Mouse (Mus musculus) heart, embryonic 16.5 days (tissue): Measurements from ENCODE around the gene Chd1l. TPM values are rescaled to one million over a fixed set of nuclear protein-coding genes. Genes with fewer than 3 reads are reported as not detected.
A peak's percentile ranks its signal among the peaks of the same experiment; 100 is the strongest.

Experiments
- ATAC-seq: fragments of 200-750 bp; cut with Nextera tagmentation; replicated peaks from 2 replicates; pipeline ENCODE4 v1.8.0; 2017; ENCODE audit warnings: moderate number of reproducible peaks; ENCODE audit not compliant: insufficient read depth, low FRiP score; ENCODE audit errors: extremely low read depth
- H3K27ac ChIP-seq: fragments of 300-500 bp; sonication (generic); 2 replicates; pipeline ENCODE4 v1.5.1; 2014; ENCODE audit warnings: mild to moderate bottlenecking, low read length, control low read depth, moderate library complexity
- H3K27me3 ChIP-seq: fragments of 300-500 bp; sonication (generic); 2 replicates; pipeline ENCODE4 v1.6.1; 2014; ENCODE audit warnings: low read length, mixed read lengths; ENCODE audit not compliant: control insufficient read depth, insufficient read depth
- H3K36me3 ChIP-seq: fragments of 300-500 bp; sonication (generic); 2 replicates; pipeline ENCODE4 v1.6.1; 2014; ENCODE audit not compliant: control insufficient read depth, insufficient read depth
- H3K4me1 ChIP-seq: fragments of 300-500 bp; sonication (generic); 2 replicates; pipeline ENCODE4 v1.6.1; 2014; ENCODE audit warnings: low read length, mixed read lengths; ENCODE audit not compliant: control insufficient read depth, insufficient read depth
- H3K4me2 ChIP-seq: fragments of 300-500 bp; sonication (generic); 2 replicates; pipeline ENCODE4 v1.6.1; 2014; ENCODE audit warnings: low read depth, mild to moderate bottlenecking, control low read depth, low read length
- H3K4me3 ChIP-seq: fragments of 300-500 bp; sonication (generic); 2 replicates; pipeline ENCODE4 v1.5.1; 2014; ENCODE audit warnings: mild to moderate bottlenecking, control low read depth, low read length
- H3K9ac ChIP-seq: fragments of 300-500 bp; sonication (generic); 2 replicates; pipeline ENCODE4 v1.6.1; 2014; ENCODE audit warnings: low read length, control low read depth
- H3K9me3 ChIP-seq: fragments of 300-500 bp; sonication (generic); replicated peaks from 2 replicates; pipeline ENCODE4 v1.6.1; 2016; ENCODE audit warnings: low read length; ENCODE audit not compliant: control insufficient read depth
- WGBS: fragments of 180-500 bp; shearing (Covaris S2); extraction: QIAGEN DNeasy Blood & Tissue Kit; methylation state at CpG from one replicate; pipeline ENCODE4 v1.1.7; 2014; 5-methylcytosine and 5-hydroxymethylcytosine counted together
- polyA plus RNA-seq: library from polyadenylated mRNA; unstranded; fragments of >200 nt; fragmentation: Nextera tagmentation; extraction: Ambion mirVana; gene quantifications from 2 replicates; pipeline ENCODE4 v1.2.1, GENCODE M21; 2015

Gene Chd1l
- polyA plus RNA-seq, 1 experiment from 2014 or later: 16.1 TPM

GRCm38 (mm10) chr3:97628391-97629001 lies 18.5 kb upstream of the Chd1l start, which contains the start of gene Fmo5:
Gene Fmo5, plus strand, starts transcription at chr3:97628804.
- WGBS: 3% methylated on average over 18 of the region's 18 CpGs
- Histone ChIP-seq H3K36me3 (no peaks in the 10 kb centered on the region), H3K9ac (peak within 1 kb of the TSS; percentile 77), H3K27ac (peak within 1 kb of the TSS; percentile 53), H3K9me3 (no peaks in the 10 kb centered on the region), H3K4me2 (peak within 1 kb of the TSS; percentile 77), H3K27me3 (no peaks in the 10 kb centered on the region), H3K4me3 (peak within 1 kb of the TSS; percentile 69), H3K4me1 (peaks cover 4% of the 10 kb centered on the region; the same call in 1 of the 2 replicates)
- peak; percentile 97 for ATAC-seq

- H3K27ac ChIP-seq: no peak overlapping the region
- WGBS: 68% methylated on average over 7 of the region's 7 CpGs
- no peaks in the 10 kb centered on the region for H3K9me3 ChIP-seq
- H3K4me2 ChIP-seq: peak overlapping the region; percentile 77
- H3K4me1 ChIP-seq: peaks cover 4% of the 10 kb centered on the region; the same call in 1 of the 2 replicates
- H3K36me3 ChIP-seq: no peaks in the 10 kb centered on the region
- H3K9ac ChIP-seq: peak overlapping the region; percentile 77
- no peaks in the 10 kb centered on the region for H3K27me3 ChIP-seq
- peak overlapping the region; percentile 69 for H3K4me3 ChIP-seq
- ATAC-seq: no peak
Measured at GRCm38 (mm10) chr3:97627893-97628292, 17.9 kb upstream of the Chd1l start.

GRCm38 (mm10) chr3:97624611-97625010 lies 14.6 kb upstream of the Chd1l start:
- no peak overlapping the region for H3K27ac ChIP-seq
- no peak overlapping the region for H3K4me3 ChIP-seq
- 53% methylated on average over 2 of the region's 2 CpGs for WGBS
- no peaks in the 10 kb centered on the region for H3K27me3 ChIP-seq
- no peaks in the 10 kb centered on the region for H3K36me3 ChIP-seq
- peaks cover 4% of the 10 kb centered on the region; the same call in 1 of the 2 replicates for H3K4me1 ChIP-seq
- H3K9me3 ChIP-seq: no peaks in the 10 kb centered on the region
- no peak overlapping the region for H3K4me2 ChIP-seq
- H3K9ac ChIP-seq: no peak overlapping the region
- no peak for ATAC-seq

- no peak overlapping the region for H3K4me2 ChIP-seq
- no peaks in the 10 kb centered on the region for H3K36me3 ChIP-seq
- no peaks in the 10 kb centered on the region for H3K27me3 ChIP-seq
- no peak overlapping the region for H3K4me3 ChIP-seq
- H3K9ac ChIP-seq: no peak overlapping the region
- ATAC-seq: no peak
- no peak overlapping the region for H3K27ac ChIP-seq
- WGBS: 88% methylated on average over 4 of the region's 4 CpGs
- peaks cover 5% of the 10 kb centered on the region for H3K4me1 ChIP-seq
- no peaks in the 10 kb centered on the region for H3K9me3 ChIP-seq
Measured at GRCm38 (mm10) chr3:97620657-97621056, 10.7 kb upstream of the Chd1l start.

GRCm38 (mm10) chr3:97617899-97618298 lies 7.9 kb upstream of the Chd1l start:
- 78% methylated on average over 8 of the region's 8 CpGs for WGBS
- H3K9ac ChIP-seq: no peak overlapping the region
- no peak overlapping the region for H3K27ac ChIP-seq
- H3K4me2 ChIP-seq: no peak overlapping the region
- no peak overlapping the region for H3K4me3 ChIP-seq
- no peaks in the 10 kb centered on the region for H3K36me3 ChIP-seq
- H3K27me3 ChIP-seq: no peaks in the 10 kb centered on the region
- H3K4me1 ChIP-seq: peaks cover 5% of the 10 kb centered on the region
- H3K9me3 ChIP-seq: no peaks in the 10 kb centered on the region
- ATAC-seq: no peak

GRCm38 (mm10) chr3:97617091-97617825 lies 7.3 kb upstream of the Chd1l start:
- Histone ChIP-seq H3K36me3 (no peaks in the 10 kb centered on the region), H3K4me2 (no peak overlapping the region), H3K9me3 (no peaks in the 10 kb centered on the region), H3K9ac (no peak overlapping the region), H3K27ac (no peak overlapping the region), H3K4me1 (peaks cover 5% of the 10 kb centered on the region), H3K4me3 (no peak overlapping the region), H3K27me3 (no peaks in the 10 kb centered on the region)
- WGBS: 85% methylated on average over 18 of the region's 19 CpGs
- no peak for ATAC-seq

GRCm38 (mm10) chr3:97615933-97616332 lies 5.9 kb upstream of the Chd1l start:
- 76% methylated on average over 4 of the region's 4 CpGs for WGBS

GRCm38 (mm10) chr3:97615154-97615553 lies 5.2 kb upstream of the Chd1l start:
- no peaks in the 10 kb centered on the region for H3K36me3 ChIP-seq
- H3K4me1 ChIP-seq: peaks cover 5% of the 10 kb centered on the region
- no peak overlapping the region for H3K4me2 ChIP-seq
- ATAC-seq: no peak
- H3K9me3 ChIP-seq: no peaks in the 10 kb centered on the region
- WGBS: 25% methylated on average over 1 of the region's 1 CpGs
- no peaks in the 10 kb centered on the region for H3K27me3 ChIP-seq
- H3K9ac ChIP-seq: no peak overlapping the region
- no peak overlapping the region for H3K27ac ChIP-seq
- H3K4me3 ChIP-seq: no peak overlapping the region

More at GRCm38 (mm10) chr3:97615933-97616332, 5.9 kb upstream of the Chd1l start:
- Histone ChIP-seq H3K9me3 (no peaks in the 10 kb centered on the region), H3K4me2 (no peak overlapping the region), H3K27me3 (no peaks in the 10 kb centered on the region), H3K9ac (no peak overlapping the region), H3K4me1 (peaks cover 5% of the 10 kb centered on the region), H3K36me3 (no peaks in the 10 kb centered on the region), H3K4me3 (no peak overlapping the region), H3K27ac (no peak overlapping the region)
- no peak for ATAC-seq

GRCm38 (mm10) chr3:97611021-97611420 lies 1.0 kb upstream of the Chd1l start:
- Histone ChIP-seq H3K4me2 (no peak overlapping the region), H3K9me3 (no peaks in the 10 kb centered on the region), H3K36me3 (no peaks in the 10 kb centered on the region), H3K27me3 (no peaks in the 10 kb centered on the region), H3K27ac (no peak overlapping the region), H3K4me3 (no peak overlapping the region), H3K9ac (no peak overlapping the region), H3K4me1 (peaks cover 2% of the 10 kb centered on the region; the same call in 1 of the 2 replicates)
- ATAC-seq: no peak
- 87% methylated on average over 6 of the region's 6 CpGs for WGBS
